ENCODE assay signal across 8 mouse cellular contexts in the genomic region with DNA sequence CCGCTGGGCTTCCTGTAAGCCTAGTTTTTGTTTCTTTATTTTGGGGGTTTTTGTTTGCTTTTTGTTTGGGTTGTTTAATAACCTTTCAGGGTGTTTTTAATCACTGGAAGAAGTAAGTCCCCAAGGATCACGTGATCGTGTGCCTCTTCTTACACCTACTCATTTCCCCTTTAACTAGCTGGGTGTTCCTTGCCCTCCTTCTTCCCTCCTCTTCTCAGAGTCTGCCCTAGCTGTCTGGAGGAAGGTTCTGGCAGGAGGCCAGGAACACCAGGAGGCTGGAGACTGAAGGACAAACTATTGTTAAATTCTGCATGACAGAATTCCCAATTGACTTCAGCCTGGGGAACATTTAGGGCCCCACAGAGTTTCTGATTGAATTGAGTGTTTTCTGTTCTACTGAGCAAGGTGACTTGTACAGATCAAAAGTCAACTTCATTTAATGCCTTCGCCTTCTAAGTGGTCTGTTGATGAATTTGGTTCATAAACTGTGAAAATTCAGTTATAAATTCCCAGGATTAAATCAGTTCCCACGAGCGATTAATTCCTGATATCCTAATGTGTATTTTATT.
DNase-seq lines count a peak whose midpoint lies in the region; ATAC-seq and TF ChIP-seq lines count a peak whose summit lies in the region.

No protein-coding gene starts in this region.

- H3K27ac ChIP-seq in kidney, embryonic 16.5 days (ENCODE audit: low read length): no peak overlapping the region
- no peak overlapping the region for H3K27ac ChIP-seq in thymus, adult 2 months (ENCODE audit: control insufficient read depth, insufficient read depth, low read length)

- WGBS in kidney, embryonic 16.5 days: 69% methylated on average over 6 of the region's 6 CpGs
- 78% methylated on average over 6 of the region's 6 CpGs for WGBS in thymus, adult 2 months

- no peak overlapping the region for H3K4me3 ChIP-seq in kidney, embryonic 16.5 days (ENCODE audit: low read length)
- H3K4me3 ChIP-seq in thymus, adult 2 months (ENCODE audit: control insufficient read depth, insufficient read depth, low read length): no peak overlapping the region

- TF ChIP-seq CTCF in thymus, adult 2 months (IDR thresholded peaks at IDR 0.05; ENCODE audit: borderline replicate concordance, control insufficient read depth, extremely low read depth, insufficient read depth, low read length, poor library complexity): no peak

- H3K9me3 ChIP-seq in kidney, embryonic 16.5 days (ENCODE audit: low read length): peaks cover 7% of the 10 kb centered on the region; the same call in 1 of the 2 replicates

- TF ChIP-seq POLR2A in thymus, adult 2 months (IDR thresholded peaks at IDR 0.05; ENCODE audit: control insufficient read depth, extremely low read depth, insufficient read depth, low read length, poor library complexity): no peak

- no peak overlapping the region for H3K4me2 ChIP-seq in kidney, embryonic 16.5 days (replicated peaks; ENCODE audit: low read depth, low read length)

- H3K36me3 ChIP-seq in kidney, embryonic 16.5 days (ENCODE audit: insufficient read depth, low read length): no peaks in the 10 kb centered on the region
- H3K36me3 ChIP-seq in thymus, adult 2 months (ENCODE audit: control insufficient read depth, insufficient read depth, low read length): no peaks in the 10 kb centered on the region

- H3K4me1 ChIP-seq in kidney, embryonic 16.5 days (ENCODE audit: insufficient read depth, low read length): no peaks in the 10 kb centered on the region
- H3K4me1 ChIP-seq in thymus, adult 2 months (replicated peaks; ENCODE audit: control insufficient read depth, insufficient read depth, low read length): no peaks in the 10 kb centered on the region

- no peak overlapping the region for H3K9ac ChIP-seq in kidney, embryonic 16.5 days (replicated peaks; ENCODE audit: low read length)

- ATAC-seq in kidney, embryonic 16.5 days (ENCODE audit: low FRiP score, low TSS enrichment): no peak
- ATAC-seq in monocyte, adult 5-6 weeks (replicated peaks; ENCODE audit: insufficient number of reproducible peaks, low FRiP score, low TSS enrichment, poor library complexity, severe bottlenecking): no peak

- peak; percentile 53 for DNase-seq in kidney, adult 11 months
- peak; percentile 88 for DNase-seq in ES-CJ7 (ENCODE audit: low read depth, low spot score)
- DNase-seq in adrenal gland, adult 2 months: peak; percentile 37
- peak; percentile 81 to 89 for DNase-seq in kidney, postnatal 36 days
- no peak for DNase-seq in T-cell, adult 2 months (ENCODE audit: low spot score)
- DNase-seq in thymus, adult 2 months: no peak

- H3K27me3 ChIP-seq in kidney, embryonic 16.5 days (ENCODE audit: insufficient read depth, low read length): no peaks in the 10 kb centered on the region
- no peaks in the 10 kb centered on the region for H3K27me3 ChIP-seq in thymus, adult 2 months (ENCODE audit: control insufficient read depth, insufficient read depth, low read length)

Comparison
In these comparisons a context has a peak if more than half of its experiments do, and no peak if none do; other contexts are left out.
1. DNase-seq: peak in kidney, adult 11 months (single experiment), ES-CJ7 (single experiment), adrenal gland, adult 2 months (single experiment) and kidney, postnatal 36 days (2 of 2); none in T-cell, adult 2 months (single experiment) and thymus, adult 2 months (single experiment).